Mouse (Mus musculus) brain, embryonic 14.5 days (tissue): ENCODE measurements around the gene Zmiz1.

Experiments
- CTCF ChIP-seq: fragments of 200-500 bp; IDR thresholded peaks from 2 replicates; pipeline ENCODE4 v1.5.1; 2012; ENCODE audit warnings: inconsistent platforms, mild to moderate bottlenecking, moderate library complexity, borderline replicate concordance; ENCODE audit not compliant: insufficient read depth, insufficient read length; ENCODE audit errors: extremely low read depth
- POLR2A ChIP-seq: fragments of 200-500 bp; IDR thresholded peaks from 2 replicates; pipeline ENCODE4 v1.6.1; 2012; ENCODE audit warnings: mild to moderate bottlenecking, inconsistent platforms, borderline replicate concordance; ENCODE audit not compliant: poor library complexity, insufficient read depth, insufficient read length, severe bottlenecking; ENCODE audit errors: extremely low read depth

DNA sequence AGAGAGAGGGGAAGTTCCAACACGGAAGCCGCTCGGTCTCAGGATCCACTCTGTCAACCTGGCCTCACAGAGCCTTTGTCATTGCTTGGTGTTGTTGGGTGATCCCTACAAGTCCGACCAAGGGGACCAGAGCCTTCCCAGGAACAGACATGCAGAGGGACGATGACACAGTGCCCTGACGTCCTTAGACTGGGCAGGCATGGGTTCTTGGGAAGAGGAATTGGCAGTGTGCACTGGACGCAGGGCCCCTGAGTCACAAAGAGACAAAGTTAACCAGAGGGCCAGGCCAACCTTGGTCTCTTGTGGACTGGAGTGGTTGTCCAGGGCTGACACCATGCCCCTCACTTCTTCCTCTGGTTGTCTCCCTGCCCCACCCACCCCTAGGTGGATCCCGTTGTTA, 67.9 kb downstream of the Zmiz1 start:
- no peak for TF ChIP-seq POLR2A
- TF ChIP-seq CTCF, result no peak
